Mouse (Mus musculus) lung, embryonic 15.5 days (tissue): ENCODE measurements around the gene Cdh4. TPM values are rescaled to one million over a fixed set of nuclear protein-coding genes. Genes with fewer than 3 reads are reported as not detected.

Source experiments
- ATAC-seq: fragments of 200-750 bp; cut with Nextera tagmentation; 2 replicates; pipeline ENCODE4 v1.8.0; 2017; ENCODE audit warnings: moderate number of reproducible peaks, borderline replicate concordance; ENCODE audit not compliant: low FRiP score, low TSS enrichment; ENCODE audit errors: extremely low read depth
- H3K27ac ChIP-seq: fragments of 300-500 bp; sonication (generic); 2 replicates; pipeline ENCODE4 v1.5.1; 2015; ENCODE audit warnings: moderate library complexity, mild to moderate bottlenecking, inconsistent platforms
- H3K27me3 ChIP-seq: fragments of 300-500 bp; sonication (generic); 2 replicates; pipeline ENCODE4 v1.6.1; 2015; ENCODE audit warnings: inconsistent platforms
- H3K36me3 ChIP-seq: fragments of 300-500 bp; sonication (generic); 2 replicates; pipeline ENCODE4 v1.6.1; 2015; ENCODE audit warnings: inconsistent platforms
- H3K4me1 ChIP-seq: fragments of 300-500 bp; sonication (generic); 2 replicates; pipeline ENCODE4 v1.6.1; 2015; ENCODE audit warnings: inconsistent platforms
- H3K4me2 ChIP-seq: fragments of 300-500 bp; sonication (generic); 2 replicates; pipeline ENCODE4 v1.6.1; 2015; ENCODE audit warnings: inconsistent platforms, mild to moderate bottlenecking, moderate library complexity
- H3K4me3 ChIP-seq: fragments of 300-500 bp; sonication (generic); 2 replicates; pipeline ENCODE4 v1.5.1; 2015; ENCODE audit warnings: mild to moderate bottlenecking, inconsistent platforms
- H3K9ac ChIP-seq: fragments of 300-500 bp; sonication (generic); 2 replicates; pipeline ENCODE4 v1.6.1; 2015; ENCODE audit warnings: inconsistent platforms
- H3K9me3 ChIP-seq: fragments of 300-500 bp; sonication (generic); 2 replicates; pipeline ENCODE4 v1.6.1; 2016; ENCODE audit warnings: inconsistent platforms
- WGBS: fragments of 180-500 bp; shearing (Covaris S2); methylation state at CpG from one replicate; pipeline ENCODE4 v1.1.7; 2015; 5-methylcytosine and 5-hydroxymethylcytosine counted together
- polyA plus RNA-seq: library from polyadenylated mRNA; unstranded; fragments of >200 nt; fragmentation: Nextera tagmentation; extraction: Ambion mirVana; gene quantifications from 2 replicates; pipeline ENCODE4 v1.2.1, GENCODE M21; 2015

Gene Cdh4
- polyA plus RNA-seq, 1 experiment from 2014 or later, result 7.3 TPM

- no peaks in the 10 kb centered on the region for H3K27me3 ChIP-seq
- 78% methylated on average over 6 of the region's 6 CpGs for WGBS
- no peak overlapping the region for H3K4me3 ChIP-seq
- H3K9ac ChIP-seq, result no peak overlapping the region
- H3K4me2 ChIP-seq, result no peak overlapping the region
- no peaks in the 10 kb centered on the region for H3K36me3 ChIP-seq
- no peaks in the 10 kb centered on the region for H3K4me1 ChIP-seq
- no peak for ATAC-seq
- H3K9me3 ChIP-seq, result no peaks in the 10 kb centered on the region
- no peak overlapping the region for H3K27ac ChIP-seq
Measured at GRCm38 (mm10) chr2:179828968-179829367, 386.7 kb downstream of the Cdh4 start.

- Histone ChIP-seq H3K27ac (no peak overlapping the region), H3K4me1 (no peaks in the 10 kb centered on the region), H3K36me3 (no peaks in the 10 kb centered on the region), H3K4me2 (no peak overlapping the region), H3K4me3 (no peak overlapping the region), H3K27me3 (no peaks in the 10 kb centered on the region), H3K9me3 (no peaks in the 10 kb centered on the region), H3K9ac (no peak overlapping the region)
- no peak for ATAC-seq
- 25% methylated on average over 6 of the region's 6 CpGs for WGBS
Measured at GRCm38 (mm10) chr2:179829972-179830371, 387.7 kb downstream of the Cdh4 start.

DNA sequence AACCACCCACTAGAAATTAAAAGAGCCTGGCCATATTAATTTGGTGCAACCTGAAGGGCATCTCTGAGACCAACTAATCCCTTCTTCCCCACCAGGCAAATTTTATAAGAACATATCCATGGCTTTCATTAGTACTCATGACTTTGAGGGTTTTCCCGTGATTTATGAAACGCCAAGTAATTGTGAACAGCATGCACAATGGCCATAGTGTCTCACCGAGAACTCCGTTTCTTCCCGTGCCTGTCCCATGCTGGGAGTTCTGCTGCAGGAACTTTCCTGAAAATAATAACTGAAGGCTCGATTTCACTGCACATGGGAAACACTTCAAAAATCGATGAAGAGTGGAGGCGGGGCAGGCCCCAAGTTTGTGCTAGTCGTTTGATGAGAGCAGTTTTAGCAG lies 392.7 kb downstream of the Cdh4 start:
- WGBS, result 70% methylated on average over 9 of the region's 9 CpGs

GRCm38 (mm10) chr2:179835570-179835969 lies 393.3 kb downstream of the Cdh4 start:
- Histone ChIP-seq H3K27me3 (no peaks in the 10 kb centered on the region), H3K9ac (no peak overlapping the region), H3K36me3 (no peaks in the 10 kb centered on the region), H3K4me2 (no peak overlapping the region), H3K9me3 (no peaks in the 10 kb centered on the region), H3K4me1 (0 out of 2 replicates have a peak, but pooled peaks cover 4% of the 10 kb centered on the region), H3K27ac (no peak overlapping the region), H3K4me3 (no peak overlapping the region)
- no peak for ATAC-seq
- 55% methylated on average over 7 of the region's 7 CpGs for WGBS

More for the DNA sequence above, 392.7 kb downstream of the Cdh4 start:
- Histone ChIP-seq H3K4me2 (no peak overlapping the region), H3K4me1 (0 out of 2 replicates have a peak, but pooled peaks cover 4% of the 10 kb centered on the region), H3K9ac (no peak overlapping the region), H3K27me3 (no peaks in the 10 kb centered on the region), H3K9me3 (no peaks in the 10 kb centered on the region), H3K27ac (no peak overlapping the region), H3K36me3 (no peaks in the 10 kb centered on the region), H3K4me3 (no peak overlapping the region)
- ATAC-seq, result no peak

DNA sequence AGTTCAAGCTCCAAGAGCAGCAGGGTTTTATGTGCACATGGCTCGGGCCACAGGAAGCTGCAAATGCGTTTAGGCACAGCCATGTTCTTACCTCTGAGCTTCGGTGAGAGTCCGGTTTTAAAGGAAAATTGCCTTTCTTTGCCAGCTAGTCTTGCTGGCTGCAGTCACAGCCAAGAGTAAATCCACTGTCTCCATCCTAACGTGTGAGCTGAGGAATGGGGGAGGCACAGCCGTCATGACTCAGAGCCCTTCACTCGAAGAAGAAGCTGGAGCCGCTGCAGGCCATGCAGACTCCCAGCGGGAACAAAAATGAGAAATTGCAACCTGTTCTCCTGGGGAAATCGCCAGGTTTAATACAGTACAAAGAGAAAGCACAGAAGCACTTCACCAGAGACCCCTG lies 395.0 kb downstream of the Cdh4 start:
- Histone ChIP-seq H3K36me3 (no peaks in the 10 kb centered on the region), H3K27me3 (no peaks in the 10 kb centered on the region), H3K4me1 (0 out of 2 replicates have a peak, but pooled peaks cover 4% of the 10 kb centered on the region), H3K9me3 (no peaks in the 10 kb centered on the region), H3K27ac (no peak overlapping the region), H3K4me2 (no peak overlapping the region), H3K4me3 (no peak overlapping the region), H3K9ac (no peak overlapping the region)
- 39% methylated on average over 10 of the region's 10 CpGs for WGBS
- no peak for ATAC-seq

DNA sequence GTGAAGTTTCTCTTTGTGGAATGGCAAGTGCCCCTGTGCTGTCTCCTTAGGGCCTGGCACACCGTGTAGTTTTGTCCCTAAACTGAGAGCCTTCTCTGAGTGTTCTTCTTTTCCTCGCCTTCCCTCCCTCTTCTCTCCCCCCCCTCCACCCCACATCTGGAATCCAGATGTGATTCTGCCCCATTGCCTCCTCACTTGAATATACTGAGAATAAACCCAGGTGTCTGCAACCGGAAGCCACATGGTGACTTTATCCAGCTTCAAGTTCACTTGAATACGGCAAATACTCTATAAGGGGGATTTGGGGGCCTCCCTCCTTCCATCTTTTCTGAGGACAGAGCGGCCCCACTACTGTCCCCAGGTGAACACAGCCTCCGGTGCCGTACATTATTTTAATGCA lies 395.8 kb downstream of the Cdh4 start:
- Histone ChIP-seq H3K4me2 (no peak overlapping the region), H3K4me3 (no peak overlapping the region), H3K9me3 (no peaks in the 10 kb centered on the region), H3K27ac (no peak overlapping the region), H3K27me3 (no peaks in the 10 kb centered on the region), H3K9ac (no peak overlapping the region), H3K4me1 (peaks cover 10% of the 10 kb centered on the region), H3K36me3 (no peaks in the 10 kb centered on the region)
- no peak for ATAC-seq
- 59% methylated on average over 7 of the region's 7 CpGs for WGBS

- no peak overlapping the region for H3K4me2 ChIP-seq
- no peaks in the 10 kb centered on the region for H3K9me3 ChIP-seq
- peak overlapping the region; percentile 44; the same call in 1 of the 2 replicates for H3K27ac ChIP-seq
- no peaks in the 10 kb centered on the region for H3K27me3 ChIP-seq
- H3K36me3 ChIP-seq, result no peaks in the 10 kb centered on the region
- H3K9ac ChIP-seq, result no peak overlapping the region
- ATAC-seq, result peak; percentile 82
- peaks cover 10% of the 10 kb centered on the region for H3K4me1 ChIP-seq
- WGBS, result 55% methylated on average over 12 of the region's 12 CpGs
- no peak overlapping the region for H3K4me3 ChIP-seq
Measured at GRCm38 (mm10) chr2:179842610-179843389, 400.6 kb downstream of the Cdh4 start.

GRCm38 (mm10) chr2:179849732-179850131 lies 407.5 kb downstream of the Cdh4 start:
- Histone ChIP-seq H3K27ac (no peak overlapping the region), H3K4me1 (no peaks in the 10 kb centered on the region), H3K27me3 (no peaks in the 10 kb centered on the region), H3K9ac (no peak overlapping the region), H3K36me3 (no peaks in the 10 kb centered on the region), H3K9me3 (no peaks in the 10 kb centered on the region), H3K4me2 (no peak overlapping the region), H3K4me3 (no peak overlapping the region)
- ATAC-seq, result no peak
- WGBS, result 48% methylated on average over 9 of the region's 9 CpGs

- no peak overlapping the region for H3K4me3 ChIP-seq
- ATAC-seq, result no peak
- H3K4me1 ChIP-seq, result no peaks in the 10 kb centered on the region
- H3K27ac ChIP-seq, result no peak overlapping the region
- H3K9ac ChIP-seq, result no peak overlapping the region
- no peaks in the 10 kb centered on the region for H3K27me3 ChIP-seq
- WGBS, result 73% methylated on average over 10 of the region's 10 CpGs
- H3K4me2 ChIP-seq, result no peak overlapping the region
- H3K9me3 ChIP-seq, result no peaks in the 10 kb centered on the region
- H3K36me3 ChIP-seq, result no peaks in the 10 kb centered on the region
Measured at GRCm38 (mm10) chr2:179852169-179852568, 409.9 kb downstream of the Cdh4 start.

DNA sequence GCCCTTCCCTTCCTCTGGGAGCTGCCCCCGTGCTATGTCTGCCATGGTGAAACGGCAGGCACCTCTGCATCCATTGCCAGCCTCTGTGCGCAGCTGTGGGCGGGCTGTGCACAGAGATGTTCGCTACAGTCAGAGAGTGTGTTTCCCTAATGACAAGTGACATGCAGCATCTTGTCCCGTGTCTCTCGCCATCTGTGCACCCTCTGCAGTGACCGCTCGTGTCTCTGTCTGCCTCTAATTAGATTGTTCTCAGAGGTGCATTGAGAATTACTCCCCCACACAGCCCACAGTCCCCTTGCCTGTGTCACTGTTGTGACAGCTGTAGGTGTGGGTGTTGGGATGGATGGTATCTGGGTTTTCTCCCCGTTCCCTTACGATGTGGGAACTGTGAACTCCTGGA lies 410.6 kb downstream of the Cdh4 start:
- no peak for ATAC-seq
- Histone ChIP-seq H3K4me2 (no peak overlapping the region), H3K9ac (no peak overlapping the region), H3K9me3 (no peaks in the 10 kb centered on the region), H3K27me3 (no peaks in the 10 kb centered on the region), H3K36me3 (no peaks in the 10 kb centered on the region), H3K27ac (no peak overlapping the region), H3K4me1 (no peaks in the 10 kb centered on the region), H3K4me3 (no peak overlapping the region)
- 67% methylated on average over 11 of the region's 11 CpGs for WGBS

- Histone ChIP-seq H3K9me3 (no peaks in the 10 kb centered on the region), H3K4me3 (no peak overlapping the region), H3K27ac (no peak overlapping the region), H3K9ac (no peak overlapping the region), H3K27me3 (no peaks in the 10 kb centered on the region), H3K4me1 (no peaks in the 10 kb centered on the region), H3K4me2 (no peak overlapping the region), H3K36me3 (no peaks in the 10 kb centered on the region)
- 77% methylated on average over 10 of the region's 10 CpGs for WGBS
- no peak for ATAC-seq
Measured at GRCm38 (mm10) chr2:179853892-179854291, 411.7 kb downstream of the Cdh4 start.

GRCm38 (mm10) chr2:179857086-179857485 lies 414.9 kb downstream of the Cdh4 start:
- no peak overlapping the region for H3K9ac ChIP-seq

More at GRCm38 (mm10) chr2:179857086-179857485, 414.9 kb downstream of the Cdh4 start:
- no peaks in the 10 kb centered on the region for H3K9me3 ChIP-seq
- WGBS, result 46% methylated on average over 4 of the region's 4 CpGs
- no peak overlapping the region for H3K27ac ChIP-seq
- no peak overlapping the region for H3K4me2 ChIP-seq
- H3K4me1 ChIP-seq, result no peaks in the 10 kb centered on the region
- H3K36me3 ChIP-seq, result no peaks in the 10 kb centered on the region
- no peaks in the 10 kb centered on the region for H3K27me3 ChIP-seq
- ATAC-seq, result no peak
- H3K4me3 ChIP-seq, result no peak overlapping the region
